Mouse (Mus musculus): ENCODE results near the gene Cdk8. TPM values are rescaled to one million over a fixed set of nuclear protein-coding genes. Genes with fewer than 3 reads are reported as not detected.

The Cdk8 gene
- 32.0 and 40.5 TPM in 2 replicates for polyA plus RNA-seq (2012; rRNA removed; ENCODE audit: low replicate concordance)

DNA sequence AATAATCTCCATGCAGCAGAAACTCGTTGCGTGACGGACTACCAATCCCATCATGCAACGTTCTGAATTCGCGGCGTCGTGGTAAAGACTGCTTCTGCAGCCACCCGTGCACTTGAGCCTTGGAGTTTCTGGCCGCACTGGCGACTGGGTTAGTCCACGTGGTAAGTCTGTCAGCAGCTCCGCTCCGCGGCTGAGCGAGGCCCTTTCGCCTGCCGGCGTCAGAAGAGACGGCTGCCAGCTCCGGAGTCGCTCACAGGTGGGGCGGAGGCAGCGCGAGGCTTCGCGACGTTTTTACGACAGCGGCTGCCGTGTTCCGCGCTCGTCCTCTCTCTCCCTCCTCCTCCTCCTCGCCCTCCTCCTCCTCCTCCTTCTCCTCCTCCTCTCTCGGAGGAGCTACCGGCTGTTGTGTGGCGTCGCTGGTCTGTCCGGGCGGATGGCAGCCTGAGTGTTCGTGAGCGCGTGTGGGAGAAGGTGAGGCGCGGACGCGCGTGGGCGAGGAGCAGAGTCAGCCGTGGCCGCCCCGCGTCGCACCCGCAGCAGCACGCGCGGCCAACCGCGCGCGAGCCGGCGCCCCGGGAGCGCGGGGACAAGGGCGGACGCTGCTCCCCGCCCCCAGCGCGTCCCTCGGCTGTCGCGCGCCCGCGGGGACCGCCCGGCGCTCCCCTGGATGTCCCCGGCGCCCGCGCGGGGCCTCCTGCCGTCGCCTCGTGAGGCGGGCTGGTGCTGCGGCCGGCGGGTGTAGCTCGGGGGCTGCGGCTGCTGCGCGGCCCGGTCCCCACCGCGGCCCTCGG lies at the start of gene Cdk8:
Gene Cdk8, plus strand, starts transcription at position 367 of the 791 bp plus-strand sequence.

GRCm38 (mm10) chr5:146185204-146185603 lies 45.8 kb upstream of the Cdk8 start, which contains the start of gene 1700001J03Rik:
Gene 1700001J03Rik, minus strand, starts transcription at chr5:146185304.

DNA sequence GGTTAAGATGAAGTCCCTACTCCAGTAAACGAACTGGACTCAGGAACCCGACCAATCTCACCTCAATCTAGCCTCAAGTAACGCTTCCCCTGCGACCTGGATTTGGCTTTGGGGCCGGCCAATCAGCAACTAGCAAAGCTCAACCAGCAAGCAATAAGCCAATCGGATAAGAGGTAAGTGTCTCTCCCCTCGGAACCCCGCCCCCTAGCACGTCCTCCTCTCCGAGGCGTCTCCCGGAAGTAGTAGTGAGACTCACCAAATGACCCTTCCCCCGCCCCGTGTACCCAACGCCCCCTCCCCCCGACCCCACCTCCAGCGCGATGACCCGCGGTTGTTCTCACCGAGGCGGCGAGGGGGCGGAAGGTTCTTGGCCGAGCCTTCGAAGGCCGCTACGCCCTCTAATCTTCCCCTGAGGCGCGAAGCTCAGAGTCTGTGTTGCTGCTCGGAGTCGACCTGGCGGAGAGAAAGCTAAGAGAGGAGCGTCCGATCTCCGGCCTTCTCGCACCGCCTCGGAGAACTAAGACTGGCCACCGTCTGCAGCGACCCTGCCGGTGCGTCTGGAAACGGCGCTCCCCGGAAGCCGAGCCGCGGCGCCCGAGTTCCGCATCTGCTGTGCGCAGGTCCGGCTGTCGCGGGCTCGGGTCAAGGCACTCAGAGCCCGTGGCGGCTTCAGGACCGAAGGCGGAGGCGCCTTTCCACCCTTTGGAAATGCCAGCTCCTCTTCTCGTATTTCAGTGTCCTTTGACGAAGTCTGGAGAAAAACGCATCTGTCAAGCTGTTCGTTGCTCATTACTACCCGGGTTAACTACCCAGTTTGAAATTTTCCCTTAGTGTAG lies 9.9 kb upstream of the Cdk8 start, which contains the start of gene Rnf6:
Gene Rnf6, minus strand, starts transcription at position 677 of the 836 bp plus-strand sequence.

Other genes with a start within 250 kb of the Cdk8 start
- 0.09 TPM in 1 of 2 replicates, not detected in the other for gene Cyp3a25, start 221.6 kb upstream of the Cdk8 start, polyA plus RNA-seq (2012; rRNA removed; ENCODE audit: low replicate concordance)
- gene Cyp3a59, start 152.0 kb upstream of the Cdk8 start, polyA plus RNA-seq (2012; rRNA removed; ENCODE audit: low replicate concordance): 0.23 TPM in 1 of 2 replicates, not detected in the other
- not detected in 2 replicates for gene Gm5565, start 70.7 kb upstream of the Cdk8 start, polyA plus RNA-seq (2012; rRNA removed; ENCODE audit: low replicate concordance)
- not detected in 2 replicates for gene Gm6309, start 60.5 kb upstream of the Cdk8 start, polyA plus RNA-seq (2012; rRNA removed; ENCODE audit: low replicate concordance)
- 0.70 and 0.84 TPM in 2 replicates for gene 1700001J03Rik, start 45.9 kb upstream of the Cdk8 start, polyA plus RNA-seq (2012; rRNA removed; ENCODE audit: low replicate concordance)
- 23.9 and 27.3 TPM in 2 replicates for gene Rnf6, start 9.7 kb upstream of the Cdk8 start, polyA plus RNA-seq (2012; rRNA removed; ENCODE audit: low replicate concordance)
- 1.1 and 11.8 TPM in 2 replicates for gene Wasf3, start 153.8 kb downstream of the Cdk8 start, polyA plus RNA-seq (2012; rRNA removed; ENCODE audit: low replicate concordance)

Measured in subcutaneous adipose tissue, adult 2 months (tissue).